In genomic region chr9:46272070-46272469, GRCm38 (mm10) we compare ENCODE assay signal across 10 mouse cellular contexts. TPM values are rescaled to one million over a fixed set of nuclear protein-coding genes. Genes with fewer than 3 reads are reported as not detected.
DNase-seq lines count a peak whose midpoint lies in the region; ATAC-seq and TF ChIP-seq lines count a peak whose summit lies in the region.
"Had no signal": no experiment of that assay in that cellular context is flagged by ENCODE, and none has a peak within 500 bp of the region (broad histone marks: within the 10 kb centered on the region; RNA-seq: fewer than 3 reads in every experiment).

No protein-coding gene starts in this region.

- H3K9ac ChIP-seq in stomach, embryonic 15.5 days: no peak overlapping the region
- no peak overlapping the region for H3K9ac ChIP-seq in stomach, postnatal 0 days (ENCODE audit: low read length)
- H3K9ac ChIP-seq in liver, embryonic 12.5 days: peak overlapping the region; percentile 83
- no peak overlapping the region for H3K9ac ChIP-seq in intestine, postnatal 0 days (ENCODE audit: low read depth, low read length)

- TF ChIP-seq EP300 in stomach, postnatal 0 days (optimal IDR thresholded peaks at IDR 0.05): no peak

- H3K9me3 ChIP-seq in heart, embryonic 10.5 days: no peaks in the 10 kb centered on the region
- no peaks in the 10 kb centered on the region for H3K9me3 ChIP-seq in stomach, embryonic 15.5 days
- H3K9me3 ChIP-seq in stomach, postnatal 0 days (ENCODE audit: control insufficient read depth, low read length): no peaks in the 10 kb centered on the region
- no peaks in the 10 kb centered on the region for H3K9me3 ChIP-seq in liver, embryonic 12.5 days (replicated peaks)
- no peaks in the 10 kb centered on the region for H3K9me3 ChIP-seq in intestine, postnatal 0 days (ENCODE audit: control insufficient read depth)

- peak overlapping the region; percentile 73; the same call in 1 of the 2 replicates for H3K4me2 ChIP-seq in stomach, embryonic 15.5 days
- H3K4me2 ChIP-seq in stomach, postnatal 0 days (replicated peaks; ENCODE audit: low read depth): no peak overlapping the region
- peak overlapping the region; percentile 92 for H3K4me2 ChIP-seq in liver, embryonic 12.5 days
- H3K4me2 ChIP-seq in intestine, postnatal 0 days (replicated peaks; ENCODE audit: low read depth): no peak overlapping the region; the same call in 1 of the 2 replicates

- 68% methylated on average over 9 of the region's 9 CpGs for WGBS in heart, embryonic 10.5 days
- 78% methylated on average over 9 of the region's 9 CpGs for WGBS in stomach, embryonic 15.5 days
- 76% methylated on average over 9 of the region's 9 CpGs for whole genome bisulfite sequencing in stomach, postnatal 0 days
- WGBS in liver, embryonic 12.5 days (ENCODE audit: insufficient replicate concordance): 30% methylated on average over 9 of the region's 9 CpGs
- 77% methylated on average over 9 of the region's 9 CpGs for WGBS in intestine, postnatal 0 days

- peak overlapping the region; percentile 96; the same call in 1 of the 2 replicates for H3K4me3 ChIP-seq in heart, embryonic 10.5 days
- H3K4me3 ChIP-seq in stomach, embryonic 15.5 days (replicated peaks): peak overlapping the region; percentile 92; the same call in 1 of the 2 replicates
- no peak overlapping the region for H3K4me3 ChIP-seq in stomach, postnatal 0 days (ENCODE audit: low read depth, low read length)
- H3K4me3 ChIP-seq in liver, embryonic 12.5 days: peak overlapping the region; percentile 85
- H3K4me3 ChIP-seq in intestine, postnatal 0 days (ENCODE audit: low read depth, low read length): no peak overlapping the region; the same call in 1 of the 2 replicates

- no peak overlapping the region for H3K27ac ChIP-seq in heart, embryonic 10.5 days
- H3K27ac ChIP-seq in stomach, embryonic 15.5 days: no peak overlapping the region
- H3K27ac ChIP-seq in stomach, postnatal 0 days (replicated peaks): no peak overlapping the region
- 0 out of 2 replicates have a peak overlapping the region, but pooled peaks have one; percentile 71 for H3K27ac ChIP-seq in liver, embryonic 12.5 days
- no peak overlapping the region for H3K27ac ChIP-seq in intestine, postnatal 0 days (ENCODE audit: low read depth, low read length)

- DNase-seq in heart, embryonic 10.5 days (ENCODE audit: low spot score): no peak
- DNase-seq in heart, adult 9 months (ENCODE audit: low spot score in 2 of 2): no peak
- DNase-seq in stomach, postnatal 0 days (ENCODE audit: low spot score): no peak
- DNase-seq in MN1 (ENCODE audit: low spot score): no peak
- no peak for DNase-seq in frontal cortex, postnatal 14 days (ENCODE audit: low spot score in 2 of 2)
- DNase-seq: spleen, adult 18-20 months had no signal

- TF ChIP-seq CTCF in stomach, postnatal 0 days (IDR thresholded peaks at IDR 0.05; ENCODE audit: low read depth): no peak
- no peak for TF ChIP-seq CTCF in intestine, postnatal 0 days (IDR thresholded peaks at IDR 0.05; ENCODE audit: low read depth)

- H3K27me3 ChIP-seq in heart, embryonic 10.5 days (ENCODE audit: insufficient read depth, poor library complexity, severe bottlenecking): peaks cover 41% of the 10 kb centered on the region
- H3K27me3 ChIP-seq in stomach, embryonic 15.5 days (replicated peaks): peaks cover 16% of the 10 kb centered on the region; the same call in 1 of the 2 replicates
- no peaks in the 10 kb centered on the region for H3K27me3 ChIP-seq in stomach, postnatal 0 days (ENCODE audit: control insufficient read depth, insufficient read depth, low read length)
- H3K27me3 ChIP-seq in liver, embryonic 12.5 days (replicated peaks): peaks cover 36% of the 10 kb centered on the region
- H3K27me3 ChIP-seq in intestine, postnatal 0 days (replicated peaks; ENCODE audit: control insufficient read depth, insufficient read depth, low read length): no peaks in the 10 kb centered on the region; the same call in 1 of the 2 replicates

- ATAC-seq in stomach, embryonic 15.5 days (ENCODE audit: insufficient read depth, low FRiP score, low read depth): no peak
- ATAC-seq in stomach, postnatal 0 days (ENCODE audit: low FRiP score, low TSS enrichment): no peak
- no peak for ATAC-seq in liver, embryonic 12.5 days
- no peak for ATAC-seq in intestine, postnatal 0 days

- H3K4me1 ChIP-seq in heart, embryonic 10.5 days: peaks cover 23% of the 10 kb centered on the region
- peaks cover 7% of the 10 kb centered on the region for H3K4me1 ChIP-seq in stomach, embryonic 15.5 days
- H3K4me1 ChIP-seq in stomach, postnatal 0 days (replicated peaks; ENCODE audit: control insufficient read depth, insufficient read depth): no peaks in the 10 kb centered on the region; the same call in 1 of the 2 replicates
- peaks cover 28% of the 10 kb centered on the region for H3K4me1 ChIP-seq in liver, embryonic 12.5 days
- no peaks in the 10 kb centered on the region for H3K4me1 ChIP-seq in intestine, postnatal 0 days (replicated peaks; ENCODE audit: control insufficient read depth, insufficient read depth, low read length)

- H3K36me3 ChIP-seq in heart, embryonic 10.5 days: peaks cover 29% of the 10 kb centered on the region
- H3K36me3 ChIP-seq in stomach, embryonic 15.5 days: peaks cover 23% of the 10 kb centered on the region
- peaks cover 6% of the 10 kb centered on the region for H3K36me3 ChIP-seq in stomach, postnatal 0 days (ENCODE audit: control insufficient read depth, insufficient read depth, low read length)
- H3K36me3 ChIP-seq in liver, embryonic 12.5 days: peaks cover 30% of the 10 kb centered on the region
- H3K36me3 ChIP-seq in intestine, postnatal 0 days (ENCODE audit: control insufficient read depth, insufficient read depth): peaks cover 28% of the 10 kb centered on the region

RNA-seq across cellular contexts. Expression of gene Zpr1, which starts 0.8 kb away (rescaled TPM):
- polyA plus RNA-seq in heart, embryonic 10.5 days (2016; fragmentation: Nextera tagmentation; extraction: Ambion mirVana): 47.6 and 62.5 TPM in 2 replicates
- 52.2 and 55.9 TPM in 2 replicates for polyA plus RNA-seq in stomach, embryonic 15.5 days (2015; fragmentation: Nextera tagmentation; extraction: Ambion mirVana)
- polyA plus RNA-seq in stomach, postnatal 0 days (2015; fragmentation: Nextera tagmentation; extraction: Ambion mirVana): 30.8 and 32.6 TPM in 2 replicates
- polyA plus RNA-seq in liver, embryonic 12.5 days (2016; fragmentation: Nextera tagmentation; extraction: Ambion mirVana): 55.4 and 56.0 TPM in 2 replicates
- 21.6 and 24.4 TPM in 2 replicates for polyA plus RNA-seq in intestine, postnatal 0 days (2015; fragmentation: Nextera tagmentation; extraction: Ambion mirVana)

RNA-seq across cellular contexts. Expression of gene Apoa5, which starts 3.6 kb away (rescaled TPM):
- 0.23 TPM in 1 of 2 replicates, not detected in the other for polyA plus RNA-seq in heart, embryonic 10.5 days (2016; fragmentation: Nextera tagmentation; extraction: Ambion mirVana)
- polyA plus RNA-seq in stomach, embryonic 15.5 days (2015; fragmentation: Nextera tagmentation; extraction: Ambion mirVana): 0.17 and 0.26 TPM in 2 replicates
- polyA plus RNA-seq in stomach, postnatal 0 days (2015; fragmentation: Nextera tagmentation; extraction: Ambion mirVana): 0.47 and 1.0 TPM in 2 replicates
- polyA plus RNA-seq in liver, embryonic 12.5 days (2016; fragmentation: Nextera tagmentation; extraction: Ambion mirVana): 0.25 and 0.33 TPM in 2 replicates
- polyA plus RNA-seq in intestine, postnatal 0 days (2015; fragmentation: Nextera tagmentation; extraction: Ambion mirVana): 0.56 and 0.64 TPM in 2 replicates
- polyA plus RNA-seq: embryonic facial prominence, embryonic 11.5 days had no signal

RNA-seq across cellular contexts. Expression of gene Bud13, which starts 10.7 kb away (rescaled TPM):
- polyA plus RNA-seq in heart, embryonic 10.5 days (2016; fragmentation: Nextera tagmentation; extraction: Ambion mirVana): 16.8 and 22.8 TPM in 2 replicates
- 18.8 and 19.7 TPM in 2 replicates for polyA plus RNA-seq in stomach, embryonic 15.5 days (2015; fragmentation: Nextera tagmentation; extraction: Ambion mirVana)
- polyA plus RNA-seq in stomach, postnatal 0 days (2015; fragmentation: Nextera tagmentation; extraction: Ambion mirVana): 7.6 and 8.8 TPM in 2 replicates
- polyA plus RNA-seq in liver, embryonic 12.5 days (2016; fragmentation: Nextera tagmentation; extraction: Ambion mirVana): 12.3 and 13.2 TPM in 2 replicates
- 6.4 and 8.0 TPM in 2 replicates for polyA plus RNA-seq in intestine, postnatal 0 days (2015; fragmentation: Nextera tagmentation; extraction: Ambion mirVana)

RNA-seq across cellular contexts. Expression of gene Apoa4, which starts 31.6 kb away (rescaled TPM):
- 0.07 and 1.2 TPM in 2 replicates for polyA plus RNA-seq in heart, embryonic 10.5 days (2016; fragmentation: Nextera tagmentation; extraction: Ambion mirVana)
- polyA plus RNA-seq in stomach, embryonic 15.5 days (2015; fragmentation: Nextera tagmentation; extraction: Ambion mirVana): 86.6 and 91.9 TPM in 2 replicates
- 13.7 and 20.3 TPM in 2 replicates for polyA plus RNA-seq in stomach, postnatal 0 days (2015; fragmentation: Nextera tagmentation; extraction: Ambion mirVana)
- polyA plus RNA-seq in liver, embryonic 12.5 days (2016; fragmentation: Nextera tagmentation; extraction: Ambion mirVana): not detected in 2 replicates
- 27,935 and 31,935 TPM in 2 replicates for polyA plus RNA-seq in intestine, postnatal 0 days (2015; fragmentation: Nextera tagmentation; extraction: Ambion mirVana)
- polyA plus RNA-seq: embryonic facial prominence, embryonic 11.5 days had no signal

RNA-seq across cellular contexts. Expression of gene Apoc3, which starts 36.6 kb away (rescaled TPM):
- not detected in 2 replicates for polyA plus RNA-seq in heart, embryonic 10.5 days (2016; fragmentation: Nextera tagmentation; extraction: Ambion mirVana)
- polyA plus RNA-seq in stomach, embryonic 15.5 days (2015; fragmentation: Nextera tagmentation; extraction: Ambion mirVana): 46.5 and 53.1 TPM in 2 replicates
- 0.58 and 1.2 TPM in 2 replicates for polyA plus RNA-seq in stomach, postnatal 0 days (2015; fragmentation: Nextera tagmentation; extraction: Ambion mirVana)
- polyA plus RNA-seq in liver, embryonic 12.5 days (2016; fragmentation: Nextera tagmentation; extraction: Ambion mirVana): 2.1 and 2.4 TPM in 2 replicates
- polyA plus RNA-seq in intestine, postnatal 0 days (2015; fragmentation: Nextera tagmentation; extraction: Ambion mirVana): 8,073 and 8,903 TPM in 2 replicates
- polyA plus RNA-seq: embryonic facial prominence, embryonic 11.5 days had no signal

Comparison
In these comparisons a context has a peak if more than half of its experiments do, and no peak if none do; other contexts are left out.
1. H3K4me3 ChIP-seq: peak in heart, embryonic 10.5 days (single experiment), stomach, embryonic 15.5 days (single experiment) and liver, embryonic 12.5 days (single experiment); none in stomach, postnatal 0 days (single experiment) and intestine, postnatal 0 days (single experiment).
2. H3K4me2 ChIP-seq: peak in stomach, embryonic 15.5 days (single experiment) and liver, embryonic 12.5 days (single experiment); none in stomach, postnatal 0 days (single experiment) and intestine, postnatal 0 days (single experiment).